Mouse (Mus musculus) hindbrain, embryonic 12.5 days (tissue): ENCODE data around the gene Bcor. TPM values are rescaled to one million over a fixed set of nuclear protein-coding genes. Genes with fewer than 3 reads are reported as not detected.

ENCODE experiments used
- ATAC-seq: fragments of 200-750 bp; cut with Nextera tagmentation; 2 replicates; pipeline ENCODE4 v1.8.0; 2017; ENCODE audit warnings: moderate TSS enrichment; ENCODE audit not compliant: low FRiP score
- H3K27ac ChIP-seq: fragments of 300-500 bp; sonication (generic); 2 replicates; pipeline ENCODE4 v1.5.1; 2016; ENCODE audit warnings: mild to moderate bottlenecking
- H3K27me3 ChIP-seq: fragments of 300-500 bp; sonication (generic); 2 replicates; pipeline ENCODE4 v1.6.1; 2016; ENCODE audit warnings: mild to moderate bottlenecking
- H3K36me3 ChIP-seq: fragments of 300-500 bp; sonication (generic); 2 replicates; pipeline ENCODE4 v1.6.1; 2016; ENCODE audit warnings: mild to moderate bottlenecking
- H3K4me1 ChIP-seq: fragments of 300-500 bp; sonication (generic); 2 replicates; pipeline ENCODE4 v1.6.1; 2016
- H3K4me2 ChIP-seq: fragments of 300-500 bp; sonication (generic); replicated peaks from 2 replicates; pipeline ENCODE4 v1.6.1; 2016; ENCODE audit warnings: mild to moderate bottlenecking
- H3K4me3 ChIP-seq: fragments of 300-500 bp; sonication (generic); 2 replicates; pipeline ENCODE4 v1.5.1; 2016; ENCODE audit warnings: mild to moderate bottlenecking
- H3K9ac ChIP-seq: fragments of 300-500 bp; sonication (generic); 2 replicates; pipeline ENCODE4 v1.6.1; 2016; ENCODE audit warnings: mild to moderate bottlenecking, moderate library complexity
- H3K9me3 ChIP-seq: fragments of 300-500 bp; sonication (generic); replicated peaks from 2 replicates; pipeline ENCODE4 v1.6.1; 2016; ENCODE audit warnings: mild to moderate bottlenecking
- WGBS: fragments of 180-500 bp; shearing (Covaris S2); methylation state at CpG from one replicate; pipeline ENCODE4 v1.1.7; 2016; 5-methylcytosine and 5-hydroxymethylcytosine counted together
- polyA plus RNA-seq: library from polyadenylated mRNA; unstranded; fragments of >200 nt; fragmentation: Nextera tagmentation; extraction: Ambion mirVana; gene quantifications from 2 replicates; pipeline ENCODE4 v1.2.1, GENCODE M21; 2016

The Bcor gene
- polyA plus RNA-seq, 1 experiment from 2014 or later: 23.7 TPM

DNA sequence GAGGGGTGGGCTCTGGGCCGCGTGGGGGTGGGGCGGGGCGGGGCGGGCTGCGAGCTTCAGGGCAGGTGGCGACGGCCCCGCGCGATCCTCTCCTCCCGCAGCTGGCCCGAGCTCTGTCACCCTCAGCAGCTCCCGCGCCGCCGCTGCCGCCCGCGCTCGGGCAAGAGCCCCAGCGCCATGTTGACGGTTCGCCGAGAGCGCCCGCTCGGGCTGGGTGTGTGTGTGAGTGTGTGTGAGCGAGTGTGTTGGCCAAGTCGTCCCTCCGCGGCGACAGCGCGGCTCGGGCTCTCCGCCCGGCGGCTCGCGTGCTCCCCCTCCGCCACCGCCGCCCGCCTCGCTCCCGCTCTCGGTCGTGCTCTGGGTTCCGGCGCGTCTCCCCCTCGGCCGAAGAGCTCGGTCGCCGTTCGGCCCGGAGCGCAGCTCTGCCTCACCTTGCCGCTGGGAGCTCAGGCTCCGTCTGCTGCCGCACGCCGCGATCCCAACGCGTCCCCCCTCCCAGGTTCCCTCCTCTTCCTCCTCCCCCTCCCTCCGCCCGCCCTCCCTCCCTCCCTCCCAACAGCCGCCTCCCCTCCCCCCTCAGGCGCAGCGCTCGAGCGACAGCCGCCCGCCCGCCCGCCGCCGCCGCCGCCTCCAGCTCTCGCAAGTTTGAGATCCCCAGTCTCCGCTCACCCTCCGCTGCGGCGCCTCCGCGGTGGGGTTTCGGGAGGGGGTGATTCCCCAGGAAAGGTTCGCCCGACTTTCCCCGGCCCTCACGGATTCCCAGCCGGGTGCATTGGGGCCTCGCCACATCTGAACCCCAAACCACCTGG, 79.9 kb downstream of the Bcor start:
- H3K27me3 ChIP-seq: peaks cover 96% of the 10 kb centered on the region
- ATAC-seq: peak; percentile 38
- H3K9ac ChIP-seq: peak overlapping the region; percentile 69
- peak overlapping the region; percentile 95 for H3K27ac ChIP-seq
- WGBS: 4% methylated on average over 24 of the region's 97 CpGs
- H3K9me3 ChIP-seq: no peaks in the 10 kb centered on the region
- no peaks in the 10 kb centered on the region for H3K36me3 ChIP-seq
- peaks cover 25% of the 10 kb centered on the region for H3K4me1 ChIP-seq
- peak overlapping the region; percentile 64 for H3K4me3 ChIP-seq
- H3K4me2 ChIP-seq: peak overlapping the region; percentile 64

DNA sequence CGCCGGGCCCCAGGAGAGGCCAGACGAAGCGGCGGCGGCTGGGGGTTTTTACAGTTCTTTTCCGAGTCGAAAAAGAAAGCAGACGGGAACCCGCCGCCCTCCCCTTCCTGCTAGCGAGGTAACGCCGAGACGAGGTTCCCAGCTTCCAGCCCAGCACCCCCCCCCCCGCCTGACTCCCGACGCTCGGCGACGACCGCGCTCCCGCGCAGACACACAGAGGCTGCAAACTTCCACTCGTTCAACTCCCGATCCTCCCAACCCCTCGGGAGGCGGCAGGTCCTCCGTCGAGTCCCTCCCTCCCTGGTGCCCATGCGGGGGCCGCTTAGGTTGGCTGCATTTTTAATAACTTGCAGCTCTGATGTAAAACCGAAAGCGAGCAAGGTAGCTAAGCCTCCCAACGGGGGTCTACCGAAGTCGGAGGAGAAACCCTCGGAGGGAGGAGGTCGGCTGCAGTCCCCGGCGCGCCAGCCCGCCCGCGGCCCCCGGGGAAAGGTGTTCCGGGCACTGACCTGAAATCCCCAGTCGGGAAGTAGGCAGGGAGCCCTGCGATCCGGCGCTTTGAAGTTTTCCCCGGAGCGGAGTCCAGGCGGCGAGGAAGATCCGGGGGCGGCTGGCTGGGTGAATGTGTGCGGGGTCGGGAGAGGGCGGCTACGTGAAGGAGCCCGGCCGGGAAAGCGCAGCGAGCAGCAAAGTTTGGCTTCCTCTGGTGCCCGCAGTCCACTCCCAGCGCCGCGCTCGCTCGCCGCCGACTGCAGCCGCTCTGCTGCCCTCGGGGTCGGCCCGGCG, 80.7 kb downstream of the Bcor start:
- H3K4me3 ChIP-seq: peak overlapping the region; percentile 64
- peak overlapping the region; percentile 69 for H3K9ac ChIP-seq
- peaks cover 96% of the 10 kb centered on the region for H3K27me3 ChIP-seq
- ATAC-seq: no peak
- 3% methylated on average over 71 of the region's 79 CpGs for WGBS
- peaks cover 26% of the 10 kb centered on the region for H3K4me1 ChIP-seq
- H3K9me3 ChIP-seq: no peaks in the 10 kb centered on the region
- H3K27ac ChIP-seq: peak overlapping the region; percentile 95
- H3K4me2 ChIP-seq: peak overlapping the region; percentile 64
- H3K36me3 ChIP-seq: no peaks in the 10 kb centered on the region

DNA sequence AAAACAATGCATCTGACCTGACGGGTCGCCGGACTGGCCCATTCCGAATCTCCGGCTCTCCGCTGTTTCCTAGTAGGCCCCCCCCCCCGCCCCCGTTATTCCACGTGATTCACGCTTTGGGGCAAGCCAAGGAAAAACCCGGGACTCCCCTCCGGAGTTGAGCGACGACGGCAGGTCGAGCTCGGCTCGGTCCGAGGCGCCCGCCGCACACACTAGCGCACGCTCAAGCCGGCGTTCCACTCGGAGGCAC, 81.2 kb downstream of the Bcor start:
- peak overlapping the region; percentile 95 for H3K27ac ChIP-seq
- peaks cover 97% of the 10 kb centered on the region for H3K27me3 ChIP-seq
- peak overlapping the region; percentile 64 for H3K4me2 ChIP-seq
- H3K4me1 ChIP-seq: peaks cover 30% of the 10 kb centered on the region
- H3K36me3 ChIP-seq: no peaks in the 10 kb centered on the region
- H3K9ac ChIP-seq: peak overlapping the region; percentile 69
- WGBS: 9% methylated on average over 19 of the region's 27 CpGs
- peak overlapping the region; percentile 64 for H3K4me3 ChIP-seq
- no peak for ATAC-seq
- H3K9me3 ChIP-seq: no peaks in the 10 kb centered on the region

DNA sequence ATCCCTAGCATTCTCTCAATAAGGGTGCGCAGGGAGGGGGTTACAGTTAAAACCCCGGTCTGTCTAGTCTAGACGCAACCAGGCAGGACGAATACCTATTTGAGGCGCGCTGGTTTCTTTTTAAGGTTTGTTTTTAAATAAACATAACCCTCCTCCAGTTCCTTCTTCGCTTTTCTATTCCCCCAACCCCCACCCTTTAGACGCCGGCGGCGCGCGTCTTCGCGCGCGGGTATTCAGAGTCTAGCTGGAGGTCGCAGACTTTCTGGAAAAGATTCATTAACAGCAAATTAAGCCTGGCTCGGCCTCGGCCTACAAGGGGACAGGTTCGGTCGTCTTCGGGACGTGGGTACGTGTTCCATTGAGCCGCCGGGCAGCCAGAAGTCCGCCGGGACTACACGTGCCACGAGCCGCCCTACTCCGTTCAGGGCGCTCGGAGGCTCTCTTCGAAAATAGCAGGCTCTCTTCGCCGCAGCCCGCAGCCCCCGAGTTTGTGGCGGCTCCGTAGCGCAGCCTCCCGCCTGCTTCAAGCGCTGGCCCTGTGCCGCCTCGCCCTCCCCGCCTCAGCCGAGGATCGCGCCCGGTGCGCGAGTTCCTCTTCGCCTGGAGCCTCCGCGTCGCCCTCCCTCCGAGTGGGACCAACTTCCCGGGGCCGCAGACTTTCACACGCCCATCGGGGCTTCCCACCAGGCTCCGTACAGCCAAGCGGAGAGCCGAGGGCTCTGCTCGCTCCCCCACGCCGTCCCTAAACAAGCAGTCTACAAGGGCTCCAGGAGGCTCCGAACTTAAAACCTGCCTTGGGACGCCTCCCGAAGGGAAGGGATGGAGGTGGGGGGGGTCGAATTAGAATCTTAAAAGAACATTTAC, 81.7 kb downstream of the Bcor start:
- Histone ChIP-seq H3K27ac (peak overlapping the region; percentile 95), H3K9me3 (no peaks in the 10 kb centered on the region), H3K36me3 (no peaks in the 10 kb centered on the region), H3K4me1 (peaks cover 30% of the 10 kb centered on the region), H3K9ac (peak overlapping the region; percentile 69), H3K4me3 (peak overlapping the region; percentile 64), H3K4me2 (peak overlapping the region; percentile 64), H3K27me3 (peaks cover 96% of the 10 kb centered on the region)
- no peak for ATAC-seq
- WGBS: 1% methylated on average over 55 of the region's 73 CpGs

DNA sequence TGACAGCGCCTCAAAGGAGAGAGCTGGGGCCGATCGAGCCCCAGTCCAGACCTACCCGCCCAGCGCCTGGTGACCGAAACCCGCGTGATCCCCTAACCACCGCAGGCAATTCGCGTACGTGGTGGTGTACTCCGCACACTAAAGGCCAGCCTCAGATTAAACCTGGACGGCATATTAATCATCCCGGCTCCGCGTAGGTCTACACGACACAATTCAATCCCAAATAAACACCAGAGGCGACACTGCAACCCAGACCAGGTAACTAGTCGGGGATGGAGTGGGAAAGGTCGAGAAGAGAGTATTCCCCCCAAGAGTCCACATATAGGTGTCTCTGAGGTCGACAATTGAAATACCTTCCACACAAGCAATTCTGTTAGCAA, 82.6 kb downstream of the Bcor start:
- ATAC-seq: no peak
- peak overlapping the region; percentile 69 for H3K9ac ChIP-seq
- peak overlapping the region; percentile 95 for H3K27ac ChIP-seq
- H3K4me2 ChIP-seq: peak overlapping the region; percentile 64
- H3K36me3 ChIP-seq: no peaks in the 10 kb centered on the region
- peaks cover 34% of the 10 kb centered on the region for H3K4me1 ChIP-seq
- 2% methylated on average over 22 of the region's 22 CpGs for WGBS
- no peaks in the 10 kb centered on the region for H3K9me3 ChIP-seq
- peaks cover 96% of the 10 kb centered on the region for H3K27me3 ChIP-seq
- peak overlapping the region; percentile 64 for H3K4me3 ChIP-seq

DNA sequence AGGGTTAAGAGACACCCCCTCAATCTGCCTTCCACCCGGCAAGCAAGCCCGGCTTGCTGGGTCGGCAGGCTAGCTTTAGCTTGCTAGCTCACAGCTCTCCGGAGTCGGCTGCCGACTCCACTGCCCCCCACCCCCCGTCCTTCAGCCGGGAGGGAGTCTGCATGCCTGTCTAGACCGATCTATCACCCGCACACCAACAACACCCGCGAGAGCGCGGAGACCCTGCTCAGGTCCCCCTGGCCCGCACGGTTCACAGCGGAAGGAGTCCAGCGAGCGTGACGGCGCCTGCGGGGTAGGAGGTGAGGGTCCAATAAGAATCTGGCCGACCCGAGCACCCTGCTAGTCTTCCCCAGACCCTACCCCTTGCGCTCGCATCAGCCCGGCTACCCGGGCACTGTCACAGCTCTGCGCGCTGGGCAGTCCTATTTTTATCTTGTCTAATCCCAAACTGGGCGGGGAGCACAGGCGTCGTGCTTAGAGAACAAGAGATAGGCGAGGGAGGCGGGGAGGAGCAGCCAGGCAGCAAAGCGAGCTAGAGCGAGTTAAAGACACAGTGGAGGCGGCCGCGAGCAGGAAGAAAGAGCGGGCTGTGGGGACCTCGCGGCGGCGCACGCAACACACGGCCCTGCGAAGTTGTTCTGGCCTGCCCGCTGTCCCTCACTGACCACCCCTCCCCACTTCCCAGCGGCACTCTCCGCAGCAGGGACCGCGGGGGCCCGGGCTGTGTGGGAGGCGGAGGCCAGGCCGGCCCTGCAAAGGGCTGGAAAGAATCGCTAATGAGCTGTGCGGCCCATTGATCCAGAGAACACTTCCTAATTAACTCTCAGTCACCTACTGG, 83.2 kb downstream of the Bcor start:
- no peaks in the 10 kb centered on the region for H3K36me3 ChIP-seq
- no peaks in the 10 kb centered on the region for H3K9me3 ChIP-seq
- peak overlapping the region; percentile 64 for H3K4me2 ChIP-seq
- H3K27ac ChIP-seq: peak overlapping the region; percentile 95
- H3K9ac ChIP-seq: peak overlapping the region; percentile 69
- WGBS: 2% methylated on average over 56 of the region's 58 CpGs
- peaks cover 98% of the 10 kb centered on the region for H3K27me3 ChIP-seq
- ATAC-seq: peak; percentile 53
- H3K4me3 ChIP-seq: peak overlapping the region; percentile 64
- H3K4me1 ChIP-seq: peaks cover 40% of the 10 kb centered on the region

DNA sequence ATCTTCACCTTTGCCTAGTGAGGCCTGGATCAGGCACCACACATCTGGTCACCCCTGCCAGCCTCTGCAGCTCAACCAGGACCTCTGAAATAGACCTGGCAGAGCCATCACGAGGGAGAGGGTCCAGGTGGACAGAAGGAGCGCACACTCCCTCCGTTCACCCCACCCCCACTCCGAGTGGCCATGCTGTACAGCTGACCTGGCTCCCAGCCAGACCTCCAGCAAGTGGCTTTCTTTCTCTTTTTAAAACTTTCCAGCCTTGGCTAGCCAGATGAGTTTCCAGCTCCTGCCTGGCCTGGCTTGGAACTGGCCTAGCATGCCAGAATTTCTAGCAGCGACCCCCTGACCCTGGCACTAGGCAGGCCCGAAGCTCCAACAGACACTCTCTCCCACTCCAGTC, 87.4 kb downstream of the Bcor start:
- ATAC-seq: no peak
- no peaks in the 10 kb centered on the region for H3K36me3 ChIP-seq
- WGBS: 25% methylated on average over 6 of the region's 6 CpGs
- H3K4me3 ChIP-seq: no peak overlapping the region
- peaks cover 92% of the 10 kb centered on the region for H3K27me3 ChIP-seq
- H3K4me2 ChIP-seq: no peak overlapping the region
- no peak overlapping the region for H3K9ac ChIP-seq
- no peaks in the 10 kb centered on the region for H3K9me3 ChIP-seq
- H3K27ac ChIP-seq: no peak overlapping the region
- peaks cover 73% of the 10 kb centered on the region for H3K4me1 ChIP-seq

DNA sequence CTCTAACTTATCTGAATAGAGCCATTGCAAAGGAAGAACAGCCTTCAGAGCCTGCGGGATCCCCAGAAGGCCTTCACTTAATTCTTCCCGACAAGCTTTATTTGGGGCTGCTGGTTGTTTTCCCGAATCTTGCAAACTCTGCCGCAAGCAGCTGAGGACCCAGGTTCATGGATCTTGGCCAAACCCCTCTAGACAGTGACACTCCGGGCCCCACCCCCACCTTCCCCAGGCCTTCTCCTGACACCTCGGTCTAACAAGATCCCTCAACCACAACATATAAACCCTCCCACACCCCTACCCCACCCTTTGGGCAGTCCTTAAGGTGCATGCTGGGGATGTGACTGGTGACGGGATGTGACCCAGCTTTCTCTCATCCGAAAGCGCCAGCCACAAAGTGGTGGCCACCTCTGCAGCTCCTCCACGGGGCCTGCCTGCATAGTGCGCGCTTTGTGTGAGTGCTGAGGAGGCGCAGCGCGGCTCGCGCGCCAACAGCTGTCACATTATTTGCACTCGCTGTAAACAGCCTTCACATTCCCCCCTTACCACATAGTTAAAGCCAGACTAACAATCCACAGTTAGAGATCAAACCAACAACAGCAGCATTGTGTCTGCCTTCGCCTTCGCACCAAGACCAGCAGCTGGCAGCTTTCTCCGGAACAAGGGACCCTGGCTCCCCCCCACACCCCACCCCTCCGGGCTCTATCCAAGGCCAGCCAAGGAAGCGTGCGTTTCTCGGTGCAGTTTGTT, 91.0 kb downstream of the Bcor start:
- peak; percentile 67 for ATAC-seq
- peaks cover 90% of the 10 kb centered on the region for H3K4me1 ChIP-seq
- no peak overlapping the region for H3K9ac ChIP-seq
- H3K9me3 ChIP-seq: no peaks in the 10 kb centered on the region
- 3% methylated on average over 26 of the region's 26 CpGs for WGBS
- H3K27me3 ChIP-seq: peaks cover 93% of the 10 kb centered on the region
- peak overlapping the region; percentile 57; the same call in 1 of the 2 replicates for H3K27ac ChIP-seq
- H3K4me3 ChIP-seq: 0 out of 2 replicates have a peak overlapping the region, but pooled peaks have one; percentile 1
- peak overlapping the region; percentile 44 for H3K4me2 ChIP-seq
- no peaks in the 10 kb centered on the region for H3K36me3 ChIP-seq

DNA sequence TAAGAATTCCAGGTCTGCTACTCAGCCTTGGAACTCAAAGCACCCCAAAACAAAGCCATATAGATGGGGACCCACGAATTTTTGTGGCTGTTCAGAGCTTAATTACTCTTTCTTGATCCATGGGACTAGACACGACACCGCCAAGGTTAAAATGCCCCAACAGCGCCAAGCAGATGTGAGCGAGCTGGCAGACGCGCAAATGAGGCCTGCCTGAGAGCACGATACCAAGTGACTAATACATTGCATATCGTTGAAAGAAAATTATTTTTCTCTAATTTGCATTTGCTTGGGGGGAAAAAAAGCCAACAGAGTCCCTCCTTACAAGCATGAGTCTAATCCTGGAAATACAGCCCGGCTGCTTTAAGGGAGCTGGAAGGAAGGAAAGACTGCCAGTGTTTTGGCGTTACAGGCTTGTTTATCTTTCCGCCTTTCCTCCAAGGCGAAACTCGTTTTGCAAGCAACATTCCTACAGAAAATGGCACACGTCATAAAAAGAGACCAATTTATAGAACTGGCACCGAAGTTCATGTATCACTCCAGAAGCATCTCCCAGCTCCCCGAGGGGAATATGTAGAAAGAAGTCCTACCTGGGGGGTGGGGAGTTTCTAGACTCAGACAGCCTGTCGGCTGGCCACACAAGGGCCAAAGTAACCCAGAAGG, 92.2 kb downstream of the Bcor start:
- no peak overlapping the region for H3K4me3 ChIP-seq
- H3K9ac ChIP-seq: no peak overlapping the region
- peaks cover 93% of the 10 kb centered on the region for H3K27me3 ChIP-seq
- WGBS: 6% methylated on average over 18 of the region's 18 CpGs
- H3K36me3 ChIP-seq: no peaks in the 10 kb centered on the region
- peak overlapping the region; percentile 44; the same call in 1 of the 2 replicates for H3K4me2 ChIP-seq
- ATAC-seq: no peak
- no peaks in the 10 kb centered on the region for H3K9me3 ChIP-seq
- peaks cover 90% of the 10 kb centered on the region for H3K4me1 ChIP-seq
- no peak overlapping the region for H3K27ac ChIP-seq

DNA sequence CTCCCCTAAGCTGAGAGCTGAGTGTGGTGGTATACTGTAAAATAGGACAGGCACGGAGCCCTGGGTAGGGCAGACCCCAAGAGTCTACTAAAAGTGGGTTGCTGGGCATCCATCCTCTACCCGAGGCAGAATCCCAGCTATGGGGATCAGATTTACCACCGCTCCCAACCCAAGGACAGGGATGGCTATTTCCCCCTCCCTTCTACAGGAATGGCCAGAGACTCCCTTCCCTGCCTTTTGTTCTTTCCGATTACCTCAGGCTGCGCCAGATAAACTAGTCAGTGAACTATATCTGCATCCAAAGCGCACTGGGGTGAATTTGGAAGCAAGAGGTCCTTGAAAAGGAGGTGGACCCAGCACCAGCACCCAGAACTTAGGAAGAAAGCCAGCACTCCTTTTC, 93.1 kb downstream of the Bcor start:
- H3K36me3 ChIP-seq: no peaks in the 10 kb centered on the region
- H3K4me3 ChIP-seq: no peak overlapping the region
- H3K4me1 ChIP-seq: peaks cover 90% of the 10 kb centered on the region
- H3K4me2 ChIP-seq: peak overlapping the region; percentile 39
- no peaks in the 10 kb centered on the region for H3K9me3 ChIP-seq
- H3K27ac ChIP-seq: no peak overlapping the region
- H3K27me3 ChIP-seq: peaks cover 92% of the 10 kb centered on the region
- 3% methylated on average over 6 of the region's 6 CpGs for WGBS
- peak overlapping the region; percentile 47; the same call in 1 of the 2 replicates for H3K9ac ChIP-seq
- ATAC-seq: no peak
